17 mouse cellular contexts compared by ENCODE assay signal in the genomic region with DNA sequence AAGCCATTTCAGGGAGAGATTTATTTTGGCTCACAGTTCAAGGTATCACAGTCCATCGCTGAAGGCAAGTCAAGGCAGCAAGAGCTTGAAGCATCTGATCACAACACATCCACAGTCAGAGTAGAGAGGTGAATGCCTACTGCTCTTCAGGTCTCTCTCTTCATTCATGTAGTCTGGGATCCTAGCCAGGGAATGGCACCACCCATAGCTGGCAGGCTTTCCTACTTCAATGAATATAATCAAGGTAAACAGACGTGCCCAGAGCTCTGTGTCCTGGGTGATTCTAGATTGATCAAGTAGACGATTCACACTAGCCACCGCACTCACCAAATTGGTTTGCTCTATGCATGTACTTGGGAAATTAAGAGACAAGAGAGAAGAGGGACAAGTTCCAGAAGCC.
"Had no signal": no experiment of that assay in that cellular context is flagged by ENCODE, and none has a peak within 500 bp of the region (broad histone marks: within the 10 kb centered on the region; RNA-seq: fewer than 3 reads in every experiment).

No protein-coding gene starts in this region.

- ATAC-seq: liver, postnatal 0 days; lung, postnatal 0 days had no signal

- H3K4me1 ChIP-seq: lung, embryonic 15.5 days; stomach, embryonic 15.5 days had no signal

- DNase-seq: liver, postnatal 0 days; lung, adult 2 months; lung, postnatal 14 days; lung, postnatal 36 days; midbrain, embryonic 14.5 days; right cerebral cortex, postnatal 14 days; thymus, adult 2 months; thymus, postnatal 25 days; thymus, postnatal 4 days had no signal

- H3K4me2 ChIP-seq: liver, embryonic 15.5 days; lung, embryonic 15.5 days; midbrain, embryonic 12.5 days; neural tube, embryonic 12.5 days; stomach, embryonic 15.5 days had no signal

- H3K9me3 ChIP-seq: lung, embryonic 15.5 days; midbrain, embryonic 12.5 days; stomach, embryonic 15.5 days had no signal

- H3K9ac ChIP-seq: liver, embryonic 15.5 days; liver, postnatal 0 days; lung, embryonic 15.5 days; midbrain, embryonic 12.5 days; neural tube, embryonic 12.5 days; stomach, embryonic 15.5 days had no signal

- H3K27me3 ChIP-seq: liver, embryonic 15.5 days; lung, embryonic 15.5 days; midbrain, embryonic 12.5 days; neural tube, embryonic 12.5 days; stomach, embryonic 15.5 days had no signal

- H3K36me3 ChIP-seq: liver, embryonic 15.5 days; lung, embryonic 15.5 days; midbrain, embryonic 12.5 days; neural tube, embryonic 12.5 days; stomach, embryonic 15.5 days had no signal

- H3K27ac ChIP-seq: liver, embryonic 15.5 days; lung, embryonic 15.5 days; macrophage; midbrain, embryonic 12.5 days; neural tube, embryonic 12.5 days; stomach, embryonic 15.5 days; stomach, postnatal 0 days had no signal

- H3K4me3 ChIP-seq: liver, embryonic 15.5 days; lung, embryonic 15.5 days; midbrain, embryonic 12.5 days; neural tube, embryonic 12.5 days; stomach, embryonic 15.5 days had no signal
